Mouse (Mus musculus): ENCODE data around the gene Rbbp8nl. TPM values are rescaled to one million over a fixed set of nuclear protein-coding genes. Genes with fewer than 3 reads are reported as not detected.

Rbbp8nl gene
- polyA plus RNA-seq, 1 experiment from 2014 or later = 1.1 TPM

DNA sequence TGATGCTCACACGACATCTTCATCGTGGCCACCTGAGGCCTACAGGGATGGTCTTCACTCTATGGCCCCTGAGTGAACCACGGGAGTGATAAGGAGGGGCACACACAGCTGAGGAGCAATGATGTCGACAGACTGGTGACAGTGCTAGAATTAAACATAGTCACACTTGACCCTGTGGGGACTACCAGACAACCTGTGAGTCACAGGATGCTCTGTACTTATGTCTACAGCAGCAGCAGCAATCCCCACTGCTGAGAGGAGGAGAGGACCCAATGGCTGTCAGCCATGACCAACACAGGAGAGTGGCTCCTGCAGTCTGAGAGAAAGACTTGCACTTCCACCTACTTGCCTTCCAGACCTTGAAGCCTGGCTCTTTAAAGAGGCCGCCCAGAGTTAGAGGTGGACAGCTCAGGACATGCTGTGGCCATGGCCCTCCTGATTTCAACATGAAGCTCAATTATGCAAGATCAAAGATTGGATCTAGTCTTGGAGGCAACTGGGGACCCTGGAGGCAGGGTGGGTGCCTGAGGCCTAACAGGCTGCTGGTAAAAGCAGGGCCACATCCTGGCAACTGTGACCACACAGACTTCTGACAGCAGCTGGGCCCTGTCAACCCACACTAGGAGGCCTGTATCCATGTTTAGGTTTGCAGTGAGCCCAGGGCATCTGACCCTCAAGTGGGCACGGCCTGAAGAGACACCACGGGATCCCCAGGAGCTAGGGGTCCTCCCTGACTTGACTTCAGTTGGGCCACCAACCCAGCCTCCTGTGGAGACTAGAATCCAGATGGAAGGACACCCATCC lies 56.4 kb downstream of the Rbbp8nl start:
- H3K4me3 ChIP-seq (ENCODE audit: low read length) = no peak overlapping the region
- H3K27me3 ChIP-seq (ENCODE audit: control insufficient read depth, insufficient read depth, low read length) = no peaks in the 10 kb centered on the region
- H3K4me1 ChIP-seq (ENCODE audit: control insufficient read depth, insufficient read depth, low read length) = peaks cover 12% of the 10 kb centered on the region; the same call in 1 of the 2 replicates
- no peak for ATAC-seq (ENCODE audit: low FRiP score, low TSS enrichment)
- H3K9me3 ChIP-seq (ENCODE audit: control insufficient read depth, low read length) = no peaks in the 10 kb centered on the region
- H3K9ac ChIP-seq (ENCODE audit: low read depth, low read length) = no peak overlapping the region
- 82% methylated on average over 7 of the region's 7 CpGs for WGBS
- H3K36me3 ChIP-seq (ENCODE audit: control insufficient read depth, insufficient read depth, low read length) = no peaks in the 10 kb centered on the region
- H3K27ac ChIP-seq (ENCODE audit: low read depth, low read length) = peak overlapping the region; percentile 30; the same call in 1 of the 2 replicates
- no peak overlapping the region for H3K4me2 ChIP-seq (replicated peaks; ENCODE audit: low read depth, low read length)

DNA sequence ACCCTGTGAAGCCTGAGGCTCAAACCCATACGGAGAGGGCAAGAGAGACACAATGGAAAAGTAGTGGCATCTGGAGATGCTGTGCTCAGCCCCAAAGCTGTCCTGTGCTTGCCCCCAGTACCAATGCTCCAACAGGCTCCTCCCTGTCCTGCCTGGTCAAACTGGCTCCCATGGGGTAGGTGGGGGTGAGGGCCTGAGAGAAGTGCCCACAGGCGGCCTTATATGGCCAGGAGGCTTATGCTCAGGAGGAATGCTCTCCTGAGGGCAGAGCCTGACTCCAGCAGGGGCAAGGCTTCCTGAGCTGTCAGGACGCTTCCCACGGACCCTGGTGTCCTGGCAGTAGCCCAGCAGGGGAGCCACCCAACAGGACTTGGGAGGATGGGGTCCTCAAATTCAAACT lies 59.2 kb downstream of the Rbbp8nl start:
- Histone ChIP-seq H3K9ac (ENCODE audit: low read depth, low read length) (no peak overlapping the region), H3K4me3 (ENCODE audit: low read length) (no peak overlapping the region), H3K27me3 (ENCODE audit: control insufficient read depth, insufficient read depth, low read length) (peaks cover 8% of the 10 kb centered on the region), H3K4me1 (ENCODE audit: control insufficient read depth, insufficient read depth, low read length) (peaks cover 33% of the 10 kb centered on the region), H3K36me3 (ENCODE audit: control insufficient read depth, insufficient read depth, low read length) (no peaks in the 10 kb centered on the region), H3K27ac (ENCODE audit: low read depth, low read length) (no peak overlapping the region), H3K9me3 (ENCODE audit: control insufficient read depth, low read length) (no peaks in the 10 kb centered on the region), H3K4me2 (replicated peaks; ENCODE audit: low read depth, low read length) (no peak overlapping the region)
- no peak for ATAC-seq (ENCODE audit: low FRiP score, low TSS enrichment)
- 62% methylated on average over 4 of the region's 4 CpGs for WGBS

DNA sequence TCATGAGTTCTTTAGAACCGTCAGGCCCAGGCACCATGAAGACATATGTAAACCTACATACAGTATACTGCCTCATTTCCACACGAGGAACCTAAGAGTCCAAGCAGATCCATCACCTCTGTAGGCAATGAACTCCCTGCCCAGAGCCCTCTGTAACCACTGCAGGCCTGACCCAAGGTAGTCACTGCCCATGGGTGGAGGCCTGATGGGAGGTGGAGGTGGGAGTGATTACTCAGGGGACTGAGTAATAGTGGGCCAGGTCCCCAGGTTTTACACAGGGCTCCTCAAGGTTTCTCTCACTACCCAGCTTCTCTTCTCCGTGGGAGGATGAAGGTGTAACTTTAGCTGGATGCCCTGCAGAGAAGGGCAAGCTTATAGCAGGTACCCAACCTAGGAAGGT lies 60.5 kb downstream of the Rbbp8nl start:
- 77% methylated on average over 3 of the region's 3 CpGs for WGBS

DNA sequence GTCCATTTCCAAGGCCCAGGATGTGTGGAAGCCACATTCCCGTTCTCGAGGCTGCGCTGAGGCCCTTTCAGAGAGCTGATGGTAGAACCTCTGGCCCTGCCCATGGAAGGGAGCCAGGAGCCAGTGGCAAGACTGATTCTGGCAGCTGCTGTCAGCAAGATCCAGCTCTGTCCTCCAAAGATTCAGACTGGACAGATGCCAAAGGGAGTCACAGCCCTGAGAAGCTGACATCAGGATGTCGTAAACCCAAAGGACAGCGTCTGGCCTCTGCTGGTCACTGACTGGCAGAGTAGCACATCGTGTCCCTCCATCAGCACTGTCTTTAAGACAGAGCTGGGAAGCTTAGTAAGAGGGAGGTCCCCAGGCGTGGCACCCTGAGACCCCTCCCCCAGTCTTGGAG lies 61.1 kb downstream of the Rbbp8nl start:
- Histone ChIP-seq H3K4me3 (ENCODE audit: low read length) (no peak overlapping the region), H3K27me3 (ENCODE audit: control insufficient read depth, insufficient read depth, low read length) (peaks cover 21% of the 10 kb centered on the region), H3K27ac (ENCODE audit: low read depth, low read length) (no peak overlapping the region), H3K36me3 (ENCODE audit: control insufficient read depth, insufficient read depth, low read length) (no peaks in the 10 kb centered on the region), H3K4me1 (ENCODE audit: control insufficient read depth, insufficient read depth, low read length) (peaks cover 29% of the 10 kb centered on the region), H3K9ac (ENCODE audit: low read depth, low read length) (no peak overlapping the region), H3K4me2 (replicated peaks; ENCODE audit: low read depth, low read length) (no peak overlapping the region), H3K9me3 (ENCODE audit: control insufficient read depth, low read length) (no peaks in the 10 kb centered on the region)
- no peak for ATAC-seq (ENCODE audit: low FRiP score, low TSS enrichment)
- WGBS = 45% methylated on average over 7 of the region's 7 CpGs

More for the DNA sequence above, 60.5 kb downstream of the Rbbp8nl start:
- Histone ChIP-seq H3K27ac (ENCODE audit: low read depth, low read length) (no peak overlapping the region), H3K9ac (ENCODE audit: low read depth, low read length) (no peak overlapping the region), H3K4me1 (ENCODE audit: control insufficient read depth, insufficient read depth, low read length) (peaks cover 29% of the 10 kb centered on the region), H3K9me3 (ENCODE audit: control insufficient read depth, low read length) (no peaks in the 10 kb centered on the region), H3K4me2 (replicated peaks; ENCODE audit: low read depth, low read length) (no peak overlapping the region), H3K27me3 (ENCODE audit: control insufficient read depth, insufficient read depth, low read length) (peaks cover 20% of the 10 kb centered on the region), H3K4me3 (ENCODE audit: low read length) (no peak overlapping the region), H3K36me3 (ENCODE audit: control insufficient read depth, insufficient read depth, low read length) (no peaks in the 10 kb centered on the region)
- ATAC-seq (ENCODE audit: low FRiP score, low TSS enrichment) = no peak

DNA sequence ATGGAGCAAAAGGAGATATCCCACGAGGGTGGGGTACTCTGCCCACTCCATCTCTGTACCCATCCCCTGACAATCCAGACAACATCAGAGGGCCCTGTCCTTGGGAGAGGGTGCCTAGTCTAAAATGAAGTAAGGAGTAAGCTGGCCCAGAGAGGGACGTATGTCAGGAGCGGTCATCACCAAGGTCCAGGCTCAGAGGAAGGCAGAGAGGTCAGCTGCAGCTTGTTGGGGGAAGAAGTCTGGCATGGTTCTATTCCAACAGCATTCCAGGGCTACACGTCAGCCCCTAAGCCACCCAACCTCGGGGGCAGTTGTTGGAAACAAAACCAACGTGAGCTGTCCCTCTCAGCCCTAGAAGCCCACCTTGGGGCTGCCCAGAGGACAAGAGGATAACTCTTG lies 61.6 kb downstream of the Rbbp8nl start:
- Histone ChIP-seq H3K4me3 (ENCODE audit: low read length) (no peak overlapping the region), H3K27ac (ENCODE audit: low read depth, low read length) (no peak overlapping the region), H3K9me3 (ENCODE audit: control insufficient read depth, low read length) (no peaks in the 10 kb centered on the region), H3K36me3 (ENCODE audit: control insufficient read depth, insufficient read depth, low read length) (no peaks in the 10 kb centered on the region), H3K9ac (ENCODE audit: low read depth, low read length) (no peak overlapping the region), H3K4me2 (replicated peaks; ENCODE audit: low read depth, low read length) (peak overlapping the region; percentile 34; the same call in 1 of the 2 replicates), H3K4me1 (ENCODE audit: control insufficient read depth, insufficient read depth, low read length) (peaks cover 31% of the 10 kb centered on the region), H3K27me3 (ENCODE audit: control insufficient read depth, insufficient read depth, low read length) (peaks cover 21% of the 10 kb centered on the region)
- 50% methylated on average over 6 of the region's 6 CpGs for WGBS
- no peak; the same call in 1 of the 2 replicates for ATAC-seq (ENCODE audit: low FRiP score, low TSS enrichment)

Small RNA genes lying within 50 kb of the gene (microRNA-seq; reads per million reads assigned to microRNA genes)
- gene Mir3091 = not detected

Other genes with a start within 250 kb of the Rbbp8nl start
- gene Psma7, start 247.4 kb downstream of the Rbbp8nl start, polyA plus RNA-seq (2014; fragmentation: Nextera tagmentation; extraction: Ambion mirVana) = 713 and 771 TPM in 2 replicates
- gene Ss18l1, start 247.4 kb downstream of the Rbbp8nl start, polyA plus RNA-seq (2014; fragmentation: Nextera tagmentation; extraction: Ambion mirVana) = 3.5 and 6.9 TPM in 2 replicates
- gene Mtg2, start 219.3 kb downstream of the Rbbp8nl start, polyA plus RNA-seq (2014; fragmentation: Nextera tagmentation; extraction: Ambion mirVana) = 24.6 and 28.6 TPM in 2 replicates
- gene Hrh3, start 185.4 kb downstream of the Rbbp8nl start, polyA plus RNA-seq (2014; fragmentation: Nextera tagmentation; extraction: Ambion mirVana) = not detected in 2 replicates
- gene Osbpl2, start 170.6 kb downstream of the Rbbp8nl start, polyA plus RNA-seq (2014; fragmentation: Nextera tagmentation; extraction: Ambion mirVana) = 18.4 and 34.4 TPM in 2 replicates
- 159 and 160 TPM in 2 replicates for gene Adrm1, start 118.4 kb downstream of the Rbbp8nl start, polyA plus RNA-seq (2014; fragmentation: Nextera tagmentation; extraction: Ambion mirVana)
- 43.1 and 54.1 TPM in 2 replicates for gene Lama5, start 64.0 kb downstream of the Rbbp8nl start, polyA plus RNA-seq (2014; fragmentation: Nextera tagmentation; extraction: Ambion mirVana)
- 730 and 1,037 TPM in 2 replicates for gene Rps21, start 32.5 kb downstream of the Rbbp8nl start, polyA plus RNA-seq (2014; fragmentation: Nextera tagmentation; extraction: Ambion mirVana)
- 13.3 and 21.1 TPM in 2 replicates for gene Cables2, start 16.4 kb downstream of the Rbbp8nl start, polyA plus RNA-seq (2014; fragmentation: Nextera tagmentation; extraction: Ambion mirVana)
- gene Gata5, start 44.8 kb upstream of the Rbbp8nl start, polyA plus RNA-seq (2014; fragmentation: Nextera tagmentation; extraction: Ambion mirVana) = 3.5 and 4.5 TPM in 2 replicates
- gene Slco4a1, start 166.4 kb upstream of the Rbbp8nl start, polyA plus RNA-seq (2014; fragmentation: Nextera tagmentation; extraction: Ambion mirVana) = 1.1 and 1.9 TPM in 2 replicates
- gene Ntsr1, start 210.1 kb upstream of the Rbbp8nl start, polyA plus RNA-seq (2014; fragmentation: Nextera tagmentation; extraction: Ambion mirVana) = 6.3 and 12.4 TPM in 2 replicates